Comparison of ENCODE assay signal across 15 mouse cellular contexts in genomic region chr7:126801057-126801422, GRCm38 (mm10). TPM values are rescaled to one million over a fixed set of nuclear protein-coding genes. Genes with fewer than 3 reads are reported as not detected.
DNase-seq lines count a peak whose midpoint lies in the region; ATAC-seq and TF ChIP-seq lines count a peak whose summit lies in the region.
"Had no signal": no experiment of that assay in that cellular context is flagged by ENCODE, and none has a peak within 500 bp of the region (broad histone marks: within the 10 kb centered on the region; RNA-seq: fewer than 3 reads in every experiment).

No protein-coding gene starts in this region.

- H3K27me3 ChIP-seq in heart, embryonic 13.5 days (replicated peaks) = no peaks in the 10 kb centered on the region
- H3K27me3 ChIP-seq in heart, embryonic 11.5 days (ENCODE audit: control insufficient read depth, insufficient read depth, low read length) = no peaks in the 10 kb centered on the region
- H3K27me3 ChIP-seq in lung, embryonic 16.5 days (ENCODE audit: control insufficient read depth, insufficient read depth, low read depth, low read length) = no peaks in the 10 kb centered on the region
- H3K27me3 ChIP-seq in MEL (ENCODE audit: control insufficient read depth in 1 of 2, insufficient read depth in 2 of 2, low read length in 2 of 2) = no peaks in the 10 kb centered on the region
- no peaks in the 10 kb centered on the region for H3K27me3 ChIP-seq in limb, embryonic 12.5 days

- TF ChIP-seq EP300 in MEL (IDR thresholded peaks at IDR 0.05; ENCODE audit: low read depth in 1 of 2, low read length in 2 of 2) = peak; percentile 57 to 62

- DNase-seq in lung, postnatal 36 days = no peak
- DNase-seq in MEL (ENCODE audit: low read depth, low spot score) = peak; percentile 79
- no peak for DNase-seq in frontal cortex, postnatal 14 days (ENCODE audit: low spot score in 2 of 2)
- DNase-seq: kidney, adult 9 months; layer of hippocampus, postnatal 36 days; thymus, postnatal 25 days had no signal

- TF ChIP-seq RAD21 in MEL (IDR thresholded peaks at IDR 0.05; ENCODE audit: low read depth, low read length) = no peak

- no peak for TF ChIP-seq CTCF in MEL (IDR thresholded peaks at IDR 0.05 in 2 of 3, conservative IDR thresholded peaks at IDR 0.05 in 1 of 3; ENCODE audit: control insufficient read depth in 1 of 3, insufficient read depth in 1 of 3, low read depth in 2 of 3, low read length in 3 of 3, poor library complexity in 1 of 3, severe bottlenecking in 1 of 3)

- peaks cover 35% of the 10 kb centered on the region for H3K79me2 ChIP-seq in MEL (ENCODE audit: control insufficient read depth, insufficient read depth, low read length, poor library complexity)

- peaks cover 38% of the 10 kb centered on the region for H3K4me1 ChIP-seq in heart, embryonic 13.5 days
- H3K4me1 ChIP-seq in heart, embryonic 11.5 days (ENCODE audit: control insufficient read depth, insufficient read depth, low read length) = peaks cover 24% of the 10 kb centered on the region
- peaks cover 26% of the 10 kb centered on the region for H3K4me1 ChIP-seq in lung, embryonic 16.5 days (replicated peaks; ENCODE audit: control insufficient read depth, insufficient read depth, low read length)
- H3K4me1 ChIP-seq in MEL (ENCODE audit: control insufficient read depth in 1 of 2, insufficient read depth in 2 of 2, low read length in 2 of 2) = peaks cover 20 to 47% of the 10 kb centered on the region in 2 experiments
- peaks cover 33% of the 10 kb centered on the region for H3K4me1 ChIP-seq in limb, embryonic 12.5 days (replicated peaks)

- H3K4me2 ChIP-seq in heart, embryonic 13.5 days = no peak overlapping the region
- H3K4me2 ChIP-seq in heart, embryonic 11.5 days = no peak overlapping the region
- no peak overlapping the region for H3K4me2 ChIP-seq in lung, embryonic 16.5 days (ENCODE audit: low read depth, low read length)
- no peak overlapping the region; the same call in 1 of the 2 replicates for H3K4me2 ChIP-seq in limb, embryonic 12.5 days

- H3K4me3 ChIP-seq in heart, embryonic 13.5 days = no peak overlapping the region
- H3K4me3 ChIP-seq in heart, embryonic 11.5 days (ENCODE audit: low read depth, low read length) = no peak overlapping the region
- no peak overlapping the region for H3K4me3 ChIP-seq in lung, embryonic 16.5 days (ENCODE audit: low read length)
- H3K4me3 ChIP-seq in MEL (ENCODE audit: control insufficient read depth in 1 of 2, insufficient read depth in 1 of 2, low read depth in 2 of 2, low read length in 2 of 2) = peak overlapping the region; percentile 56 to 78
- H3K4me3 ChIP-seq in limb, embryonic 12.5 days (replicated peaks) = no peak overlapping the region

- H3K36me3 ChIP-seq in heart, embryonic 13.5 days = peaks cover 36% of the 10 kb centered on the region
- H3K36me3 ChIP-seq in heart, embryonic 11.5 days (ENCODE audit: control insufficient read depth, insufficient read depth, low read length) = peaks cover 13% of the 10 kb centered on the region
- peaks cover 12% of the 10 kb centered on the region for H3K36me3 ChIP-seq in lung, embryonic 16.5 days (ENCODE audit: control insufficient read depth, insufficient read depth, low read length)
- H3K36me3 ChIP-seq in MEL (ENCODE audit: control insufficient read depth in 1 of 2, insufficient read depth in 2 of 2, low read length in 2 of 2) = peaks cover 9 to 44% of the 10 kb centered on the region in 2 experiments
- H3K36me3 ChIP-seq in limb, embryonic 12.5 days = peaks cover 49% of the 10 kb centered on the region

- 94% methylated on average over 16 of the region's 16 CpGs for WGBS in heart, embryonic 13.5 days
- 92% methylated on average over 16 of the region's 16 CpGs for WGBS in heart, embryonic 11.5 days (ENCODE audit: insufficient replicate concordance)
- 90% methylated on average over 16 of the region's 16 CpGs for WGBS in lung, embryonic 16.5 days
- WGBS in limb, embryonic 12.5 days = 95% methylated on average over 16 of the region's 16 CpGs

- peak overlapping the region; percentile 100 for H3K27ac ChIP-seq in heart, embryonic 13.5 days (replicated peaks)
- H3K27ac ChIP-seq in heart, embryonic 11.5 days (ENCODE audit: low read depth, low read length) = no peak overlapping the region
- no peak overlapping the region for H3K27ac ChIP-seq in lung, embryonic 16.5 days (ENCODE audit: low read length)
- H3K27ac ChIP-seq in MEL (ENCODE audit: control insufficient read depth, low read depth, low read length) = peak overlapping the region; percentile 92
- no peak overlapping the region; the same call in 1 of the 2 replicates for H3K27ac ChIP-seq in limb, embryonic 12.5 days

- ATAC-seq in heart, embryonic 13.5 days (ENCODE audit: extremely low read depth, insufficient number of reproducible peaks, low FRiP score, low TSS enrichment) = no peak
- no peak for ATAC-seq in heart, embryonic 11.5 days (replicated peaks; ENCODE audit: insufficient number of reproducible peaks, low FRiP score, low TSS enrichment)
- no peak for ATAC-seq in lung, embryonic 16.5 days (ENCODE audit: low read depth)
- ATAC-seq in limb, embryonic 12.5 days (ENCODE audit: insufficient number of reproducible peaks, insufficient read depth, low FRiP score, low TSS enrichment, low read depth) = no peak
- ATAC-seq: CD4-positive, CD25-positive, alpha-beta regulatory T cell, adult 4 months had no signal

- H3K9me3 ChIP-seq in heart, embryonic 13.5 days = no peaks in the 10 kb centered on the region
- no peaks in the 10 kb centered on the region for H3K9me3 ChIP-seq in heart, embryonic 11.5 days (replicated peaks; ENCODE audit: control insufficient read depth, low read length)
- H3K9me3 ChIP-seq in lung, embryonic 16.5 days (ENCODE audit: control insufficient read depth, low read length) = no peaks in the 10 kb centered on the region
- H3K9me3 ChIP-seq in MEL (replicated peaks; ENCODE audit: insufficient read depth, low read length) = no peaks in the 10 kb centered on the region
- no peaks in the 10 kb centered on the region for H3K9me3 ChIP-seq in limb, embryonic 12.5 days

- TF ChIP-seq POLR2A in MEL (IDR thresholded peaks at IDR 0.05; ENCODE audit: control insufficient read depth in 1 of 2, insufficient read depth in 1 of 2, low read depth in 1 of 2, low read length in 2 of 2, poor library complexity in 1 of 2) = peak in 1 of 2 experiments; percentile 43; a peak in 1 of 4 replicates

- H3K9ac ChIP-seq in heart, embryonic 13.5 days = peak overlapping the region; percentile 93; the same call in 1 of the 2 replicates
- no peak overlapping the region; the same call in 1 of the 2 replicates for H3K9ac ChIP-seq in heart, embryonic 11.5 days (ENCODE audit: low read depth, low read length)
- H3K9ac ChIP-seq in lung, embryonic 16.5 days (ENCODE audit: low read length) = 0 out of 2 replicates have a peak overlapping the region, but pooled peaks have one; percentile 74
- peak overlapping the region; percentile 65 for H3K9ac ChIP-seq in MEL (ENCODE audit: control insufficient read depth, low read depth, low read length, poor library complexity, severe bottlenecking)
- peak overlapping the region; percentile 31 for H3K9ac ChIP-seq in limb, embryonic 12.5 days (replicated peaks)

RNA-seq across cellular contexts. Expression of gene Fam57b, which starts 3.6 kb away (rescaled TPM):
- polyA plus RNA-seq in heart, embryonic 13.5 days (2015; fragmentation: Nextera tagmentation; extraction: Ambion mirVana) = 0.29 and 0.32 TPM in 2 replicates
- 0.40 and 0.41 TPM in 2 replicates for polyA plus RNA-seq in heart, embryonic 11.5 days (2014; fragmentation: Nextera tagmentation; extraction: Ambion mirVana)
- 0.36 and 0.38 TPM in 2 replicates for polyA plus RNA-seq in lung, embryonic 16.5 days (2015; fragmentation: Nextera tagmentation; extraction: Ambion mirVana)
- 1.7 TPM in 2 replicates for total RNA-seq in MEL (2012; rRNA removed)
- under 1 TPM in 1 of 2 experiments, not detected in 1; 0.50 TPM for polyA plus RNA-seq in MEL (2012; ENCODE audit: insufficient read depth in 1 of 2, insufficient read length in 2 of 2, low read depth in 1 of 2, low replicate concordance in 2 of 2, missing spikeins in 1 of 2)
- polyA plus RNA-seq in limb, embryonic 12.5 days (2016; fragmentation: Nextera tagmentation; extraction: Ambion mirVana) = 0.19 and 0.33 TPM in 2 replicates
- total RNA-seq: hematopoietic stem cell, adult 5-6 weeks had no signal
- polyA plus RNA-seq: CD4-positive, CD25-positive, alpha-beta regulatory T cell, adult 4 months; liver, embryonic 16.5 days had no signal

RNA-seq across cellular contexts. Expression of gene Ppp4c, which starts 8.7 kb away (rescaled TPM):
- polyA plus RNA-seq in heart, embryonic 13.5 days (2015; fragmentation: Nextera tagmentation; extraction: Ambion mirVana) = 151 and 166 TPM in 2 replicates
- polyA plus RNA-seq in heart, embryonic 11.5 days (2014; fragmentation: Nextera tagmentation; extraction: Ambion mirVana) = 204 and 213 TPM in 2 replicates
- polyA plus RNA-seq in lung, embryonic 16.5 days (2015; fragmentation: Nextera tagmentation; extraction: Ambion mirVana) = 232 and 243 TPM in 2 replicates
- 255 and 257 TPM in 2 replicates for total RNA-seq in MEL (2012; rRNA removed)
- polyA plus RNA-seq in MEL (2012; ENCODE audit: insufficient read depth in 1 of 2, insufficient read length in 2 of 2, low read depth in 1 of 2, low replicate concordance in 2 of 2, missing spikeins in 1 of 2) = 100 to 1,000 TPM; 265 to 540 TPM
- polyA plus RNA-seq in limb, embryonic 12.5 days (2016; fragmentation: Nextera tagmentation; extraction: Ambion mirVana) = 378 and 401 TPM in 2 replicates

RNA-seq across cellular contexts. Expression of gene Tbx6, which starts 19.8 kb away (rescaled TPM):
- polyA plus RNA-seq in heart, embryonic 13.5 days (2015; fragmentation: Nextera tagmentation; extraction: Ambion mirVana) = 0.32 and 0.33 TPM in 2 replicates
- 0.31 and 0.45 TPM in 2 replicates for polyA plus RNA-seq in heart, embryonic 11.5 days (2014; fragmentation: Nextera tagmentation; extraction: Ambion mirVana)
- 0.25 and 0.68 TPM in 2 replicates for polyA plus RNA-seq in lung, embryonic 16.5 days (2015; fragmentation: Nextera tagmentation; extraction: Ambion mirVana)
- total RNA-seq in MEL (2012; rRNA removed) = 0.12 and 0.13 TPM in 2 replicates
- under 1 TPM in 1 of 2 experiments, not detected in 1; 0.15 TPM for polyA plus RNA-seq in MEL (2012; ENCODE audit: insufficient read depth in 1 of 2, insufficient read length in 2 of 2, low read depth in 1 of 2, low replicate concordance in 2 of 2, missing spikeins in 1 of 2)
- polyA plus RNA-seq in limb, embryonic 12.5 days (2016; fragmentation: Nextera tagmentation; extraction: Ambion mirVana) = 0.50 and 0.68 TPM in 2 replicates
- total RNA-seq: hematopoietic stem cell, adult 5-6 weeks had no signal

RNA-seq across cellular contexts. Expression of gene Ypel3, which starts 24.3 kb away (rescaled TPM):
- 79.1 and 86.2 TPM in 2 replicates for polyA plus RNA-seq in heart, embryonic 13.5 days (2015; fragmentation: Nextera tagmentation; extraction: Ambion mirVana)
- 79.6 and 84.9 TPM in 2 replicates for polyA plus RNA-seq in heart, embryonic 11.5 days (2014; fragmentation: Nextera tagmentation; extraction: Ambion mirVana)
- 111 and 123 TPM in 2 replicates for polyA plus RNA-seq in lung, embryonic 16.5 days (2015; fragmentation: Nextera tagmentation; extraction: Ambion mirVana)
- total RNA-seq in MEL (2012; rRNA removed) = 2.1 and 2.7 TPM in 2 replicates
- 10 to 100 TPM in 1 of 2 experiments, not detected in 1; 12.6 TPM for polyA plus RNA-seq in MEL (2012; ENCODE audit: insufficient read depth in 1 of 2, insufficient read length in 2 of 2, low read depth in 1 of 2, low replicate concordance in 2 of 2, missing spikeins in 1 of 2)
- 104 and 126 TPM in 2 replicates for polyA plus RNA-seq in limb, embryonic 12.5 days (2016; fragmentation: Nextera tagmentation; extraction: Ambion mirVana)

RNA-seq across cellular contexts. Expression of gene 4930451I11Rik, which starts 30.4 kb away (rescaled TPM):
- polyA plus RNA-seq in heart, embryonic 13.5 days (2015; fragmentation: Nextera tagmentation; extraction: Ambion mirVana) = not detected in 2 replicates
- not detected in 2 replicates for polyA plus RNA-seq in heart, embryonic 11.5 days (2014; fragmentation: Nextera tagmentation; extraction: Ambion mirVana)
- not detected in 2 replicates for polyA plus RNA-seq in lung, embryonic 16.5 days (2015; fragmentation: Nextera tagmentation; extraction: Ambion mirVana)
- total RNA-seq in MEL (2012; rRNA removed) = not detected in 2 replicates
- not detected for polyA plus RNA-seq in MEL (2012; ENCODE audit: insufficient read depth in 1 of 2, insufficient read length in 2 of 2, low read depth in 1 of 2, low replicate concordance in 2 of 2, missing spikeins in 1 of 2)
- not detected in 2 replicates for polyA plus RNA-seq in limb, embryonic 12.5 days (2016; fragmentation: Nextera tagmentation; extraction: Ambion mirVana)
- total RNA-seq: gastrocnemius, adult 18-20 months; hematopoietic stem cell, adult 5-6 weeks; layer of hippocampus, postnatal 36 days had no signal
- polyA plus RNA-seq: CD4-positive, CD25-positive, alpha-beta regulatory T cell, adult 4 months; liver, embryonic 16.5 days; spleen, adult 2 months had no signal

Comparison
In these comparisons a context has a peak if more than half of its experiments do, and no peak if none do; other contexts are left out.
1. H3K27ac ChIP-seq: peak in heart, embryonic 13.5 days (single experiment) and MEL (single experiment); none in heart, embryonic 11.5 days (single experiment), lung, embryonic 16.5 days (single experiment) and limb, embryonic 12.5 days (single experiment).
2. H3K4me3 ChIP-seq: peak in MEL (2 of 2); none in heart, embryonic 13.5 days (single experiment), heart, embryonic 11.5 days (single experiment), lung, embryonic 16.5 days (single experiment) and limb, embryonic 12.5 days (single experiment).